Mouse (Mus musculus) mammary gland, adult 2 months (tissue): ENCODE data around the gene Cltrn. TPM values are rescaled to one million over a fixed set of nuclear protein-coding genes. Genes with fewer than 3 reads are reported as not detected.

Source experiments
- polyA plus RNA-seq: library from polyadenylated mRNA; depleted of rRNA; stranded (reverse); fragments of >200 nt; gene quantifications from 2 replicates; pipeline ENCODE4 v1.2.3, GENCODE M21; 2012; ENCODE audit warnings: low replicate concordance; rRNA removed

Cltrn gene
- not detected in 2 replicates for polyA plus RNA-seq

DNA sequence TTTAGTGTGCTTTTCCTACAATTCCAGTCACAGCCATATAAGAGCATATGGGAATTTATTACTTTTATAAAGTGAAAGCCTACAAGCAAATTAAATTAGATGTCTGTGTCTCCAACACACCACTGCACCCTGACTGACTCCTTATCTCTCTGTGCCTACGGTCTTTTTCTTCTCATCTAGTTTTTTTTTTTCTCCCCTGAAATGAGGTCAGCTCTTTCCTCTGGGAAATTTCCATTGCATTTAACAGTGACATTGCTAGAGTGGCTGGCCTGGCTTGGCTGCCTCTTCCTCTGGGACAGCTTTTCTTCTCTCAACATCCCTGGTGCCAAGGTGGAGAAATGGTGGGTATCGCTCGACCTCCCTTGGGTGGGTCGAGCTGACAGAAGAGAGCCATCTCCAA lies at the start of gene Cltrn:
TSS of gene Cltrn (plus strand) at position 249 of the 400 bp plus-strand sequence.

GRCm38 (mm10) chrX:164076040-164076775 lies 12.4 kb upstream of the Cltrn start, which contains the start of gene Siah1b:
TSS of gene Siah1b (minus strand) at chrX:164076493.

DNA sequence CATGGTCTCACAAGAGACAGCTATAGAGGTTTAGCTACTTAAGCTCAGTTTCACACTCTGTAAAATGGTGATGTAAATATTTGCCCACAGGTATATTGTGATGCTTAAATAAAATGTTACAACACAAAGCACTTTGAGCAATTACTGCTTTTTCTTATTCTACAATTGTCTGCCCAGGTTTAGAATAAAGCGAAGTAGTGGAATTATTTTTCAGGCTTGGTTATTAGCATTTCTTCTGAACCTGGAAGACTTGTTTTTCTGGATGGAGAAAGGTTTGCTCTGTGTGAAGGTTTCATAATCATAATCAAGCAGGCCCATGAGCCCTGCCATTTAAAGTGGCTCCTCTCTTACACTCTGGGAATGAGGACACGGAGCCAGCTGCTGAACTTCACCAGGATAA lies 50.4 kb downstream of the Cltrn start, which contains the start of gene Ace2:
TSS of gene Ace2 (plus strand) at position 301 of the 400 bp plus-strand sequence.

Other genes with a start within 250 kb of the Cltrn start
- 1.7 and 7.5 TPM in 2 replicates for gene Ap1s2, start 179.8 kb upstream of the Cltrn start, polyA plus RNA-seq
- gene Zrsr2, start 130.2 kb upstream of the Cltrn start, polyA plus RNA-seq, result 4.5 and 9.2 TPM in 2 replicates
- gene Car5b, start 60.8 kb upstream of the Cltrn start, polyA plus RNA-seq, result 40.7 and 80.7 TPM in 2 replicates
- gene Siah1b, start 12.3 kb upstream of the Cltrn start, polyA plus RNA-seq, result 3.5 and 5.2 TPM in 2 replicates
- gene Ace2, start 50.5 kb downstream of the Cltrn start, polyA plus RNA-seq, result 0.04 and 0.23 TPM in 2 replicates
- gene Bmx, start 169.4 kb downstream of the Cltrn start, polyA plus RNA-seq, result 0.13 and 0.56 TPM in 2 replicates
- gene Pir, start 180.5 kb downstream of the Cltrn start, polyA plus RNA-seq, result 4.8 and 5.0 TPM in 2 replicates